Mouse (Mus musculus) intestine, embryonic 15.5 days (tissue): ENCODE results near the gene Psmb7. TPM values are rescaled to one million over a fixed set of nuclear protein-coding genes. Genes with fewer than 3 reads are reported as not detected.
A peak's percentile ranks its signal among the peaks of the same experiment; 100 is the strongest.

Experiments
- ATAC-seq: fragments of 200-750 bp; cut with Nextera tagmentation; 2 replicates; pipeline ENCODE4 v1.8.0; 2017; ENCODE audit warnings: moderate TSS enrichment, moderate library complexity
- H3K27ac ChIP-seq: fragments of 300-500 bp; sonication (generic); 2 replicates; pipeline ENCODE4 v1.5.1; 2015; ENCODE audit warnings: mild to moderate bottlenecking, inconsistent platforms
- H3K27me3 ChIP-seq: fragments of 300-500 bp; sonication (generic); replicated peaks from 2 replicates; pipeline ENCODE4 v1.6.1; 2015; ENCODE audit warnings: inconsistent platforms
- H3K36me3 ChIP-seq: fragments of 300-500 bp; sonication (generic); 2 replicates; pipeline ENCODE4 v1.6.1; 2015; ENCODE audit warnings: inconsistent platforms
- H3K4me1 ChIP-seq: fragments of 300-500 bp; sonication (generic); replicated peaks from 2 replicates; pipeline ENCODE4 v1.6.1; 2015; ENCODE audit warnings: inconsistent platforms
- H3K4me2 ChIP-seq: fragments of 300-500 bp; sonication (generic); replicated peaks from 2 replicates; pipeline ENCODE4 v1.6.1; 2015; ENCODE audit warnings: mild to moderate bottlenecking, inconsistent platforms
- H3K4me3 ChIP-seq: fragments of 300-500 bp; sonication (generic); replicated peaks from 2 replicates; pipeline ENCODE4 v1.5.1; 2015; ENCODE audit warnings: inconsistent platforms
- H3K9ac ChIP-seq: fragments of 300-500 bp; sonication (generic); 2 replicates; pipeline ENCODE4 v1.6.1; 2015; ENCODE audit warnings: inconsistent platforms
- H3K9me3 ChIP-seq: fragments of 300-500 bp; sonication (generic); 2 replicates; pipeline ENCODE4 v1.6.1; 2016; ENCODE audit warnings: inconsistent platforms
- WGBS: fragments of 180-500 bp; shearing (Covaris S2); methylation state at CpG from one replicate; pipeline ENCODE4 v1.1.7; 2015; 5-methylcytosine and 5-hydroxymethylcytosine counted together
- polyA plus RNA-seq: library from polyadenylated mRNA; unstranded; fragments of >200 nt; fragmentation: Nextera tagmentation; extraction: Ambion mirVana; gene quantifications from 2 replicates; pipeline ENCODE4 v1.2.1, GENCODE M21; 2015

The Psmb7 gene
- polyA plus RNA-seq, 1 experiment from 2014 or later: 247 TPM

- no peak overlapping the region for H3K4me3 ChIP-seq
- no peak overlapping the region for H3K4me2 ChIP-seq
- H3K9me3 ChIP-seq: no peaks in the 10 kb centered on the region
- H3K9ac ChIP-seq: no peak overlapping the region
- peaks cover 28% of the 10 kb centered on the region for H3K4me1 ChIP-seq
- WGBS: 73% methylated on average over 11 of the region's 11 CpGs
- peaks cover 5% of the 10 kb centered on the region; the same call in 1 of the 2 replicates for H3K36me3 ChIP-seq
- no peak for ATAC-seq
- no peak overlapping the region for H3K27ac ChIP-seq
- H3K27me3 ChIP-seq: no peaks in the 10 kb centered on the region
Observed at GRCm38 (mm10) chr2:38547793-38548517, 95.9 kb downstream of the Psmb7 start.

DNA sequence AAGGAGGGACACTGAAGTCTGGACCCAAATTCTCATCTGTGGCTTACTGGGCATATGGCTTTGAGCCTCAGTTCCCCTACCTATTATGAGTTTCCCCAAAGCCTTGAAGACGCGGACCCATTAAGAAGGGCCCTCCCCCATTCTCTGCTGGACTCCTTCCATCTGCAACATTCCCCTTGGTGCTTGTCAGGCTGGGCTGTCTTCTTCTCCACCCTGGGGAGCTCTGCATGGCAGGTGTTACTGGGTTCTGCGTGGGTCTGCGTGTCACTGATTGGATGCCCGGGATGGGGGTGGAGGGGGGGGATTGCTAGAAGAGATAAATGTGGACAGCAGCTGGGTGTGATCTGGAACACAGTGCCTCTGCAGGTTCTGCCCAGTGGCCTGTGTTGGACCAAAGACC is 97.1 kb downstream of the Psmb7 start:
- Histone ChIP-seq H3K4me2 (no peak overlapping the region), H3K27me3 (no peaks in the 10 kb centered on the region), H3K27ac (no peak overlapping the region), H3K9me3 (no peaks in the 10 kb centered on the region), H3K9ac (no peak overlapping the region), H3K36me3 (0 out of 2 replicates have a peak, but pooled peaks cover 5% of the 10 kb centered on the region), H3K4me3 (no peak overlapping the region), H3K4me1 (peaks cover 28% of the 10 kb centered on the region)
- no peak for ATAC-seq
- WGBS: 73% methylated on average over 5 of the region's 5 CpGs

- 0 out of 2 replicates have a peak overlapping the region, but pooled peaks have one; percentile 11 for H3K27ac ChIP-seq
- ATAC-seq: peak; percentile 44; the same call in 1 of the 2 replicates
Observed at GRCm38 (mm10) chr2:38546222-38546621, 97.7 kb downstream of the Psmb7 start.

GRCm38 (mm10) chr2:38545706-38546105 is 98.2 kb downstream of the Psmb7 start:
- Histone ChIP-seq H3K4me1 (peaks cover 34% of the 10 kb centered on the region), H3K9me3 (no peaks in the 10 kb centered on the region), H3K4me3 (no peak overlapping the region), H3K27me3 (no peaks in the 10 kb centered on the region), H3K27ac (0 out of 2 replicates have a peak overlapping the region, but pooled peaks have one; percentile 11), H3K9ac (no peak overlapping the region), H3K4me2 (no peak overlapping the region), H3K36me3 (0 out of 2 replicates have a peak, but pooled peaks cover 5% of the 10 kb centered on the region)
- no peak for ATAC-seq

More at GRCm38 (mm10) chr2:38546222-38546621, 97.7 kb downstream of the Psmb7 start:
- H3K9ac ChIP-seq: no peak overlapping the region
- H3K9me3 ChIP-seq: no peaks in the 10 kb centered on the region
- no peak overlapping the region for H3K4me2 ChIP-seq
- 0 out of 2 replicates have a peak, but pooled peaks cover 5% of the 10 kb centered on the region for H3K36me3 ChIP-seq
- no peaks in the 10 kb centered on the region for H3K27me3 ChIP-seq
- no peak overlapping the region for H3K4me3 ChIP-seq
- WGBS: 24% methylated on average over 6 of the region's 6 CpGs
- peaks cover 33% of the 10 kb centered on the region for H3K4me1 ChIP-seq

GRCm38 (mm10) chr2:38544982-38545381 is 98.9 kb downstream of the Psmb7 start:
- H3K4me2 ChIP-seq: no peak overlapping the region
- no peak overlapping the region for H3K4me3 ChIP-seq
- H3K27me3 ChIP-seq: no peaks in the 10 kb centered on the region
- 66% methylated on average over 6 of the region's 6 CpGs for WGBS
- no peak for ATAC-seq
- no peaks in the 10 kb centered on the region for H3K9me3 ChIP-seq
- H3K4me1 ChIP-seq: peaks cover 35% of the 10 kb centered on the region
- H3K9ac ChIP-seq: no peak overlapping the region
- H3K27ac ChIP-seq: no peak overlapping the region
- no peaks in the 10 kb centered on the region for H3K36me3 ChIP-seq

DNA sequence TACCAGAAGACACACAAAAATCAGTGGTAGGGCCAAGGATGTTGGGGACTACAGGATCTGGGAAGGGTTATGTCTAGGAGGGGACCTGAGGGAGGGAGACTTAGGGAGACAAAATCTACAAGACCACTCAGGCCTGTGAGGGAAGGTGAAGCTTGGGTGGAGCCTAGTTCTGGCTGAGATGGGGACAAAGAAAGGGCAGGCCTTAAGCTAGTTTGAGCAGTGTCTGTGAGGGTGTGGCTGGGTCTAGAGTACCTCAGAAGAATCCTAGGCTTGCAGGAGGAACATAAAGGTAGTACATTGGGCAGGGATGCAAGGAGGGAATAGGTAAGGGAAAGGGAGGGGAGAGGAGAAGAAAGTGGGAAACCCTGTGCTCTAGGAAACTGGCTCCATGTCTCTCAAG is 99.5 kb downstream of the Psmb7 start:
- Histone ChIP-seq H3K4me2 (no peak overlapping the region), H3K4me3 (no peak overlapping the region), H3K9ac (no peak overlapping the region), H3K36me3 (no peaks in the 10 kb centered on the region), H3K4me1 (peaks cover 40% of the 10 kb centered on the region), H3K27ac (0 out of 2 replicates have a peak overlapping the region, but pooled peaks have one; percentile 9), H3K9me3 (no peaks in the 10 kb centered on the region), H3K27me3 (no peaks in the 10 kb centered on the region)
- ATAC-seq: no peak

DNA sequence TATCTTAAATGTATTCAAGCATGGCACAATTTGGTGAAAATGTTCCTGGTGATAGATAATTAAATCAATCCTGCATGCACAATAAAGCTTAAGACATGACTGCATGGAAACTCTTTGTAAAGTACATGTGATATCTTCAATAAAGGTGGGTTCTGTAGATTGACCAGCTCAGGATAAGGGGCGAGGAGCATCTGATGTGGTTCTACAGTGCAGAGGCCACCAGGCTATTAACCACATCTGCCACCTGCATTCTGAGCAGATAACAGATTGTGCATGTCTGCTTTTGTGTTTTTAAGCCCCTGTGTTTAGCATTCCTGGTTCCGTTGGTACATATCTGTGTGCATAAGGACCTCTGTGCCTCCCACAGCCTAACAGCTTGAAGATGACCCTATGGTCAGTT is 100.7 kb downstream of the Psmb7 start:
- Histone ChIP-seq H3K4me1 (peaks cover 40% of the 10 kb centered on the region), H3K9me3 (no peaks in the 10 kb centered on the region), H3K27me3 (no peaks in the 10 kb centered on the region), H3K4me2 (no peak overlapping the region), H3K4me3 (no peak overlapping the region), H3K36me3 (no peaks in the 10 kb centered on the region), H3K27ac (no peak overlapping the region), H3K9ac (no peak overlapping the region)
- no peak for ATAC-seq
- 82% methylated on average over 2 of the region's 2 CpGs for WGBS

DNA sequence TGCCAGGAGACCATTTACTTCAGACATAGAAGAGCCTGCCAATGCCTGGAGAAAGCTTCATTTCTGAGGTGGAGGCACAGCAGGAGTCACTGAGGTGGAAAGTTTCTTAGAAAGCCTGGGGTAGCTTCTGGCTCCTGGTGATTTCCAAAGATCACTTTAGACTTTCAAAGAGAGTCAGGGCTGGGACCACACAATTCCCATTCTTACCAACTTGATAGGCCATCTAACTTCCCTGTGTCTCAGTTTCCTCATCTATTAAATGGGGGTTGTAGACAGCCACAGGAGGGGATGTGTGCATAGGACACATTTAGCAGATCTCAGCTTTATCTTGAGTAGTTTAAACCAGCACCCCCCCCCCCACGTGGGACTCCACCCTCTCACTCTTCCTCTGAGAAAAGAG is 101.5 kb downstream of the Psmb7 start:
- H3K9ac ChIP-seq: no peak overlapping the region

DNA sequence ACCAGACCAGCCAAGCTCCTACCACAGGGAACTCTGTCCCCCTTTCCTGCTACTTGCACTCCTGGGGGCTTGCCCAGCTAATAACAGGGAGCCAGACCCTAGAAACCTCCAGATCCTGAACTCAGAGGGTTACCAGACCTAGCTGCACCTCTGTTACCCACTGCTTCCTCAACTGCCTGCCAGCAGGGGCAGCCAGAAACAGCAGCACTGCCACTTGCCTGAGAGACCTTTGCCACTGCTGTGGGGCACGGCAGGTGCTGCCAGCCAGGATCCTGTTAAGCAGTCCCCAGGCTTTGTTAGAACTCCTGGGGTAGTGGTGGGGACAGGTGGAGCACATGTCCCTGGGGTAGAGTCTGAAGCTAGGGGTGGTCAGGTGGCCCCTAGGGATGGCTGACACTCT is 102.3 kb downstream of the Psmb7 start:
- no peak for ATAC-seq
- H3K4me1 ChIP-seq: peaks cover 51% of the 10 kb centered on the region
- 78% methylated on average over 1 of the region's 1 CpGs for WGBS

More for the DNA sequence above, 101.5 kb downstream of the Psmb7 start:
- Histone ChIP-seq H3K27me3 (no peaks in the 10 kb centered on the region), H3K4me2 (no peak overlapping the region), H3K4me3 (no peak overlapping the region), H3K4me1 (peaks cover 45% of the 10 kb centered on the region), H3K36me3 (no peaks in the 10 kb centered on the region), H3K9me3 (no peaks in the 10 kb centered on the region), H3K27ac (no peak overlapping the region)
- no peak for ATAC-seq
- WGBS: 19% methylated on average over 1 of the region's 1 CpGs

GRCm38 (mm10) chr2:38541101-38541500 is 102.8 kb downstream of the Psmb7 start:
- no peak for ATAC-seq
- Histone ChIP-seq H3K9me3 (no peaks in the 10 kb centered on the region), H3K4me3 (no peak overlapping the region), H3K4me1 (peaks cover 51% of the 10 kb centered on the region), H3K4me2 (no peak overlapping the region), H3K36me3 (no peaks in the 10 kb centered on the region), H3K27ac (no peak overlapping the region), H3K27me3 (no peaks in the 10 kb centered on the region), H3K9ac (no peak overlapping the region)
- WGBS: 81% methylated on average over 3 of the region's 3 CpGs

More for the DNA sequence above, 102.3 kb downstream of the Psmb7 start:
- Histone ChIP-seq H3K36me3 (no peaks in the 10 kb centered on the region), H3K27me3 (no peaks in the 10 kb centered on the region), H3K4me3 (no peak overlapping the region), H3K9ac (no peak overlapping the region), H3K9me3 (no peaks in the 10 kb centered on the region), H3K4me2 (no peak overlapping the region), H3K27ac (no peak overlapping the region)

DNA sequence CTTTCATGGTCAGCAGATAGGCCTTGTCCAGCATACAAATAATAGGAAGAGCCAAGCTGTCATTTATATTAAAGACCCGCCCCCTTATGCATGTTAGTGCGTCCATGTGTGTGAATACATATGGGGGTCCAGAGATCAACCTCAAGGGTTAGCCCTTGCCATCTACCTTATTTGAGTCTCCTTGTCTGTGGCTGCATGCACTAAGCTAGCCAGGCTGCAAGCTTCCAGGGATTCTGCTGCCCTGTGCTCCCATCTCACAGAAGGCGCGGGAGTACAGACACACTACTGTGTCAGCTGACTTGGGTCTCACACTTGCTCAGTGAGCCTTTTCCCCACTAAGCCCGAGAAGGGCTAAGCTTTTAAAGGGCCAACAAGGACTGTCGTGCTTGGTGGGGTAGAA is 103.2 kb downstream of the Psmb7 start:
- Histone ChIP-seq H3K9ac (no peak overlapping the region), H3K4me2 (no peak overlapping the region), H3K4me1 (peaks cover 51% of the 10 kb centered on the region), H3K4me3 (no peak overlapping the region), H3K27me3 (no peaks in the 10 kb centered on the region), H3K27ac (no peak overlapping the region), H3K36me3 (no peaks in the 10 kb centered on the region), H3K9me3 (no peaks in the 10 kb centered on the region)
- 83% methylated on average over 6 of the region's 6 CpGs for WGBS
- no peak for ATAC-seq

DNA sequence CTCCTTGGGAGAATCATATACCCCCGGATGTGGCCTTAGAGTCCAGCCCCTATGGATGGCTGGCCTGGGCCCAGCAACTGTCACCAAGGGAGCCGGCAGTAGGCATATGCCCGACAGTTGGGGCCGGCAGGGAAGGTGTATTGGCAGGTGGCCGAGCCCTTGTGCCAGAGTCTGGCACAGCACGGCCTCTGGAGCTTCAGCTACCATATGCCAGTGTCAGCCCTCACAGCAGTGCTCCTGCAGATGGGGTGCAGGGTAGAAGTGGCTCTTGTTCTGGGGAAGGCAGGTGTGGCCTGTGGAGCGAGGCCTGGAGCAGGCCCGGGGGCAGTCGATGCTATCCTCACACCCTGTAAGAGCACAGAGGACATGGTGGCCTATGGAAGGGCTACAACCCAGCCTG is 104.2 kb downstream of the Psmb7 start:
- no peaks in the 10 kb centered on the region for H3K27me3 ChIP-seq
- H3K4me2 ChIP-seq: no peak overlapping the region
- H3K9me3 ChIP-seq: no peaks in the 10 kb centered on the region
- peaks cover 52% of the 10 kb centered on the region for H3K4me1 ChIP-seq
- H3K4me3 ChIP-seq: no peak overlapping the region
- no peaks in the 10 kb centered on the region for H3K36me3 ChIP-seq
- 90% methylated on average over 9 of the region's 9 CpGs for WGBS
- H3K27ac ChIP-seq: no peak overlapping the region
- H3K9ac ChIP-seq: no peak overlapping the region
- no peak for ATAC-seq
